ENCODE assay signal across 8 mouse cellular contexts in the genomic region with DNA sequence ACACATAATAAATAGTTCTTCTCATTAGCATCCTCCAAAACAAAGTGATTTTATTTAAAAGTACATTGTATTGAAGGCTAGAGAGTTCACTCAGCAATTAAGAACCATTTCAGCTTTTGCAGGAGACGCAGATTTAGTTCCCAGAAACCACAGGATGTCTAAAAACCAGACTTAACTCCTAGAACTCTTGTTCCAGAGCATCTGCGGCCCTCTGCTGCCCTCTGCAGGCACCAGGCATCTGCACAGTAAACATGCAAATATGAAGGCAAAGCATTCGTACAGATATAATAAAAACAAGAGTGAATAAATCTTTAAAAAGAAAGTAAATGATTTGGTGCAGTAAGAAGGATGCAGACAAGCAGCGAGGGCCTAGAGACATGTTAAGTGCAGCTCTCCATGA. TPM values are rescaled to one million over a fixed set of nuclear protein-coding genes. Genes with fewer than 3 reads are reported as not detected.
A peak's percentile ranks its signal among the peaks of the same experiment; 100 is the strongest.
DNase-seq lines count a peak whose midpoint lies in the region; ATAC-seq and TF ChIP-seq lines count a peak whose summit lies in the region.
"Had no signal": no experiment of that assay in that cellular context is flagged by ENCODE, and none has a peak within 500 bp of the region (broad histone marks: within the 10 kb centered on the region; RNA-seq: fewer than 3 reads in every experiment).

No protein-coding gene starts in this region.

- peak; percentile 32 for DNase-seq in midbrain, embryonic 10.5 days (ENCODE audit: low spot score)
- peak; percentile 75 for DNase-seq in ZHBTc4 (ENCODE audit: low read depth, low spot score)
- DNase-seq in embryo, embryonic 10 days (ENCODE audit: low spot score) = peak; percentile 65
- peak; percentile 35 to 89 for DNase-seq in kidney, postnatal 36 days
- DNase-seq in lung, postnatal 0 days (ENCODE audit: low spot score) = peak; percentile 6
- DNase-seq in testis, postnatal 14 days (ENCODE audit: low spot score) = peak; percentile 8

- TF ChIP-seq CTCF in lung, postnatal 0 days (IDR thresholded peaks at IDR 0.05) = peak; percentile 58

- no peak overlapping the region for H3K27ac ChIP-seq in midbrain, embryonic 10.5 days (replicated peaks)
- H3K27ac ChIP-seq in midbrain, embryonic 13.5 days = no peak overlapping the region
- no peak overlapping the region for H3K27ac ChIP-seq in lung, postnatal 0 days (ENCODE audit: low read length)
- H3K27ac ChIP-seq: limb, embryonic 12.5 days had no signal

- H3K27me3 ChIP-seq in midbrain, embryonic 10.5 days (ENCODE audit: low read depth, poor library complexity, severe bottlenecking) = no peaks in the 10 kb centered on the region
- H3K27me3 ChIP-seq in midbrain, embryonic 13.5 days = no peaks in the 10 kb centered on the region
- no peaks in the 10 kb centered on the region for H3K27me3 ChIP-seq in lung, postnatal 0 days (replicated peaks; ENCODE audit: insufficient read depth, low read length)
- H3K27me3 ChIP-seq: limb, embryonic 12.5 days had no signal

- H3K4me2 ChIP-seq in midbrain, embryonic 13.5 days (replicated peaks) = no peak overlapping the region
- no peak overlapping the region for H3K4me2 ChIP-seq in lung, postnatal 0 days (replicated peaks; ENCODE audit: low read depth, low read length)
- H3K4me2 ChIP-seq: limb, embryonic 12.5 days had no signal

- no peaks in the 10 kb centered on the region for H3K4me1 ChIP-seq in midbrain, embryonic 10.5 days
- H3K4me1 ChIP-seq in midbrain, embryonic 13.5 days (replicated peaks) = no peaks in the 10 kb centered on the region
- H3K4me1 ChIP-seq in lung, postnatal 0 days (ENCODE audit: insufficient read depth, low read depth, low read length) = no peaks in the 10 kb centered on the region
- H3K4me1 ChIP-seq: limb, embryonic 12.5 days had no signal

- no peak for TF ChIP-seq EP300 in lung, postnatal 0 days (IDR thresholded peaks at IDR 0.05)

- no peak overlapping the region for H3K4me3 ChIP-seq in midbrain, embryonic 10.5 days
- H3K4me3 ChIP-seq in midbrain, embryonic 13.5 days (replicated peaks) = no peak overlapping the region
- no peak overlapping the region for H3K4me3 ChIP-seq in lung, postnatal 0 days (ENCODE audit: low read depth, low read length)
- H3K4me3 ChIP-seq: limb, embryonic 12.5 days had no signal

- no peak overlapping the region for H3K9ac ChIP-seq in midbrain, embryonic 13.5 days (replicated peaks)
- H3K9ac ChIP-seq in lung, postnatal 0 days (replicated peaks; ENCODE audit: low read depth) = no peak overlapping the region
- H3K9ac ChIP-seq: limb, embryonic 12.5 days had no signal

- H3K9me3 ChIP-seq in midbrain, embryonic 10.5 days (replicated peaks) = no peaks in the 10 kb centered on the region
- H3K9me3 ChIP-seq in midbrain, embryonic 13.5 days = no peaks in the 10 kb centered on the region
- no peaks in the 10 kb centered on the region for H3K9me3 ChIP-seq in lung, postnatal 0 days (ENCODE audit: low read length)
- H3K9me3 ChIP-seq: limb, embryonic 12.5 days had no signal

- H3K36me3 ChIP-seq in midbrain, embryonic 10.5 days = no peaks in the 10 kb centered on the region
- H3K36me3 ChIP-seq in midbrain, embryonic 13.5 days = no peaks in the 10 kb centered on the region
- no peaks in the 10 kb centered on the region for H3K36me3 ChIP-seq in lung, postnatal 0 days (ENCODE audit: insufficient read depth, low read length)
- H3K36me3 ChIP-seq: limb, embryonic 12.5 days had no signal

- 69% methylated on average over 4 of the region's 4 CpGs for WGBS in midbrain, embryonic 10.5 days
- 65% methylated on average over 4 of the region's 4 CpGs for WGBS in midbrain, embryonic 13.5 days
- WGBS in lung, postnatal 0 days = 47% methylated on average over 4 of the region's 4 CpGs

- no peak for ATAC-seq in midbrain, embryonic 13.5 days
- no peak for ATAC-seq in lung, postnatal 0 days

RNA-seq across cellular contexts. Expression of a gene that starts 8.5 kb away (rescaled TPM):
- not detected in 2 replicates for polyA plus RNA-seq in midbrain, embryonic 10.5 days (2016; fragmentation: Nextera tagmentation; extraction: Ambion mirVana)
- not detected in 2 replicates for polyA plus RNA-seq in midbrain, embryonic 13.5 days (2015; fragmentation: Nextera tagmentation; extraction: Ambion mirVana)
- polyA plus RNA-seq in lung, postnatal 0 days (2015; fragmentation: Nextera tagmentation; extraction: Ambion mirVana) = not detected in 2 replicates
- polyA plus RNA-seq: limb, embryonic 12.5 days had no signal

RNA-seq across cellular contexts. Expression of a gene that starts 52.4 kb away (rescaled TPM):
- not detected in 2 replicates for polyA plus RNA-seq in midbrain, embryonic 10.5 days (2016; fragmentation: Nextera tagmentation; extraction: Ambion mirVana)
- not detected in 2 replicates for polyA plus RNA-seq in midbrain, embryonic 13.5 days (2015; fragmentation: Nextera tagmentation; extraction: Ambion mirVana)
- not detected in 2 replicates for polyA plus RNA-seq in lung, postnatal 0 days (2015; fragmentation: Nextera tagmentation; extraction: Ambion mirVana)

Comparison
In these comparisons a context has a peak if more than half of its experiments do, and no peak if none do; other contexts are left out.
1. DNase-seq: peak in every context shown above with its lines; median percentile 75 in ZHBTc4; 65 in embryo, embryonic 10 days; 62 in kidney, postnatal 36 days; 32 in midbrain, embryonic 10.5 days; 8 in testis, postnatal 14 days; 6 in lung, postnatal 0 days.